In genomic region chr17:21696073-21696472, GRCm38 (mm10) we compare ENCODE assay signal across 28 mouse cellular contexts. TPM values are rescaled to one million over a fixed set of nuclear protein-coding genes. Genes with fewer than 3 reads are reported as not detected.
A peak's percentile ranks its signal among the peaks of the same experiment; 100 is the strongest.
DNase-seq lines count a peak whose midpoint lies in the region; ATAC-seq and TF ChIP-seq lines count a peak whose summit lies in the region.
"Had no signal": no experiment of that assay in that cellular context is flagged by ENCODE, and none has a peak within 500 bp of the region (broad histone marks: within the 10 kb centered on the region; RNA-seq: fewer than 3 reads in every experiment).

No protein-coding gene starts in this region.

- no peak for DNase-seq in liver, embryonic 14.5 days (ENCODE audit: low read depth in 3 of 3, low spot score in 3 of 3)
- no peak for DNase-seq in liver
- DNase-seq in 416B (ENCODE audit: low read depth) = peak; percentile 9
- no peak for DNase-seq in spleen, postnatal 14 days (ENCODE audit: low spot score in 2 of 2)
- no peak for DNase-seq in right cerebral cortex, adult 18-20 months
- DNase-seq: adrenal gland, adult 8-10 months; adrenal gland, postnatal 25 days; cerebellum, adult 11-12 months; cerebellum, adult 8-10 months; cerebellum, postnatal 10 days; cerebellum, postnatal 36 days; embryo, embryonic 11 days; gastrocnemius, postnatal 10 days; gastrocnemius, postnatal 36 days; heart, adult 11 months had no signal

- no peaks in the 10 kb centered on the region for H3K27me3 ChIP-seq in liver, embryonic 14.5 days (ENCODE audit: control insufficient read depth, insufficient read depth, low read length)
- H3K27me3 ChIP-seq: embryonic facial prominence, embryonic 13.5 days; forebrain, embryonic 13.5 days; hindbrain, embryonic 12.5 days; hindbrain, embryonic 15.5 days had no signal

- no peaks in the 10 kb centered on the region; a peak in 2 of 4 replicates for H3K4me1 ChIP-seq in liver, embryonic 14.5 days (replicated peaks; ENCODE audit: control insufficient read depth in 2 of 2, insufficient read depth in 2 of 2, low read length in 1 of 2)
- H3K4me1 ChIP-seq: embryonic facial prominence, embryonic 10.5 days; embryonic facial prominence, embryonic 13.5 days; forebrain, embryonic 10.5 days; forebrain, embryonic 13.5 days; hindbrain, embryonic 12.5 days; hindbrain, embryonic 15.5 days had no signal

- no peak for TF ChIP-seq CTCF in liver, embryonic 14.5 days (IDR thresholded peaks at IDR 0.05; ENCODE audit: low read depth)

- ATAC-seq in liver, embryonic 14.5 days (ENCODE audit: insufficient read depth) = peak; percentile 41; the same call in 1 of the 2 replicates
- 0 out of 2 replicates have a peak, but pooled peaks have one; percentile 54 for ATAC-seq in erythroid progenitor cell, adult 5-6 weeks (replicated peaks; ENCODE audit: low FRiP score, poor library complexity, severe bottlenecking)
- ATAC-seq: activated CD4-positive, CD25-positive, alpha-beta regulatory T cell, adult 4 months; CD4-positive, CD25-positive, alpha-beta regulatory T cell, adult 4 months; forebrain, embryonic 13.5 days; forebrain, embryonic 16.5 days had no signal

- no peak overlapping the region for H3K4me3 ChIP-seq in liver, embryonic 14.5 days (ENCODE audit: insufficient read depth in 1 of 2, low read depth in 2 of 2, low read length in 2 of 2)
- H3K4me3 ChIP-seq: embryonic facial prominence, embryonic 10.5 days; embryonic facial prominence, embryonic 13.5 days; erythroblast, embryonic 14.5 days; forebrain, embryonic 10.5 days; forebrain, embryonic 13.5 days; hindbrain, embryonic 12.5 days; hindbrain, embryonic 15.5 days had no signal

- no peak for TF ChIP-seq EP300 in liver, embryonic 14.5 days (IDR thresholded peaks at IDR 0.05; ENCODE audit: low read depth)

- 0 out of 2 replicates have a peak, but pooled peaks cover 2% of the 10 kb centered on the region for H3K36me3 ChIP-seq in liver, embryonic 14.5 days (replicated peaks; ENCODE audit: control insufficient read depth, insufficient read depth, low read depth)

- H3K9ac ChIP-seq in liver, embryonic 14.5 days (replicated peaks) = no peak overlapping the region
- H3K9ac ChIP-seq: embryonic facial prominence, embryonic 13.5 days; forebrain, embryonic 13.5 days; hindbrain, embryonic 12.5 days; hindbrain, embryonic 15.5 days had no signal

- H3K9me3 ChIP-seq in liver, embryonic 14.5 days (ENCODE audit: control insufficient read depth, low read length) = no peaks in the 10 kb centered on the region
- H3K9me3 ChIP-seq: embryonic facial prominence, embryonic 10.5 days; embryonic facial prominence, embryonic 13.5 days; forebrain, embryonic 10.5 days; forebrain, embryonic 13.5 days; hindbrain, embryonic 12.5 days; hindbrain, embryonic 15.5 days had no signal

- H3K27ac ChIP-seq in liver, embryonic 14.5 days = no peak overlapping the region
- H3K27ac ChIP-seq: embryonic facial prominence, embryonic 10.5 days; embryonic facial prominence, embryonic 13.5 days; forebrain, embryonic 10.5 days; forebrain, embryonic 13.5 days; hindbrain, embryonic 12.5 days; hindbrain, embryonic 15.5 days had no signal

- no peak overlapping the region for H3K4me2 ChIP-seq in liver, embryonic 14.5 days (ENCODE audit: low read depth)
- H3K4me2 ChIP-seq: embryonic facial prominence, embryonic 13.5 days; forebrain, embryonic 13.5 days; heart, embryonic 11.5 days; hindbrain, embryonic 12.5 days; hindbrain, embryonic 15.5 days had no signal

RNA-seq across cellular contexts. Expression of gene Gm10226, which starts 4.4 kb away (rescaled TPM):
- 2.3 TPM in 1 of 2 replicates, not detected in the other for polyA plus RNA-seq in liver, embryonic 14.5 days (2012; rRNA removed)
- polyA plus RNA-seq in liver, embryonic 14.5 days (2014; fragmentation: Nextera tagmentation; extraction: Ambion mirVana) = 5.0 and 6.1 TPM in 2 replicates
- not detected in 2 replicates for total RNA-seq in erythroid progenitor cell, adult 5-6 weeks (2015; ENCODE audit: low replicate concordance)
- 4.2 TPM in 1 of 2 replicates, not detected in the other for total RNA-seq in erythroid progenitor cell, adult 5-6 weeks (2017; ENCODE audit: low replicate concordance)
- total RNA-seq: gastrocnemius, postnatal 36 days had no signal
- polyA plus RNA-seq: C2C12; erythroblast, embryonic 14.5 days had no signal

RNA-seq across cellular contexts. Expression of gene Zfp760, which starts 11.5 kb away (rescaled TPM):
- polyA plus RNA-seq in liver, embryonic 14.5 days (2012; rRNA removed) = 2.0 and 4.1 TPM in 2 replicates
- polyA plus RNA-seq in liver, embryonic 14.5 days (2014; fragmentation: Nextera tagmentation; extraction: Ambion mirVana) = 4.0 and 4.1 TPM in 2 replicates
- 7.2 and 15.1 TPM in 2 replicates for total RNA-seq in erythroid progenitor cell, adult 5-6 weeks (2015; ENCODE audit: low replicate concordance)
- 1.9 and 4.4 TPM in 2 replicates for total RNA-seq in erythroid progenitor cell, adult 5-6 weeks (2017; ENCODE audit: low replicate concordance)

RNA-seq across cellular contexts. Expression of gene Zfp229, which starts 34.5 kb away (rescaled TPM):
- polyA plus RNA-seq in liver, embryonic 14.5 days (2012; rRNA removed) = 0.71 and 1.1 TPM in 2 replicates
- polyA plus RNA-seq in liver, embryonic 14.5 days (2014; fragmentation: Nextera tagmentation; extraction: Ambion mirVana) = 1.1 and 1.6 TPM in 2 replicates
- total RNA-seq in erythroid progenitor cell, adult 5-6 weeks (2015; ENCODE audit: low replicate concordance) = 1.1 and 2.1 TPM in 2 replicates
- 1.7 and 4.6 TPM in 2 replicates for total RNA-seq in erythroid progenitor cell, adult 5-6 weeks (2017; ENCODE audit: low replicate concordance)

RNA-seq across cellular contexts. Expression of gene Zfp983, which starts 45.6 kb away (rescaled TPM):
- polyA plus RNA-seq in liver, embryonic 14.5 days (2012; rRNA removed) = 0.38 and 0.78 TPM in 2 replicates
- polyA plus RNA-seq in liver, embryonic 14.5 days (2014; fragmentation: Nextera tagmentation; extraction: Ambion mirVana) = 1.3 and 1.4 TPM in 2 replicates
- total RNA-seq in erythroid progenitor cell, adult 5-6 weeks (2015; ENCODE audit: low replicate concordance) = 3.6 and 10.1 TPM in 2 replicates
- 1.3 and 1.4 TPM in 2 replicates for total RNA-seq in erythroid progenitor cell, adult 5-6 weeks (2017; ENCODE audit: low replicate concordance)
